Mouse (Mus musculus) gastrocnemius, postnatal 36 days (tissue): ENCODE results near the gene 4933427I04Rik. TPM values are rescaled to one million over a fixed set of nuclear protein-coding genes. Genes with fewer than 3 reads are reported as not detected.

ENCODE experiments used
- total RNA-seq, 2 experiments: library from RNA; stranded (reverse); gene quantifications; 2 replicates each; pipeline ENCODE4 v1.2.3; 2021

The 4933427I04Rik gene
- total RNA-seq, 2 experiments from 2014 or later: not detected

Other genes with a start within 250 kb of the 4933427I04Rik start
- gene Macf1, start 175.3 kb upstream of the 4933427I04Rik start, total RNA-seq: 10 to 100 TPM; 49.0 to 51.9 TPM
- 100 to 1,000 TPM; 246 to 272 TPM for gene Ndufs5, start 141.5 kb upstream of the 4933427I04Rik start, total RNA-seq
- 10 to 100 TPM; 19.3 to 24.3 TPM for gene Akirin1, start 109.3 kb upstream of the 4933427I04Rik start, total RNA-seq
- not detected for gene Rhbdl2, start 71.8 kb upstream of the 4933427I04Rik start, total RNA-seq
- gene Mycbp, start 45.2 kb downstream of the 4933427I04Rik start, total RNA-seq: 10 to 100 TPM; 17.1 to 18.5 TPM
- gene Rragc, start 57.8 kb downstream of the 4933427I04Rik start, total RNA-seq: 10 to 100 TPM; 17.6 to 18.7 TPM
- not detected for gene 4930535I16Rik, start 58.3 kb downstream of the 4933427I04Rik start, total RNA-seq